Mouse (Mus musculus) testis, postnatal 10 days (tissue): ENCODE measurements at regions not wholly inside any gene's neighbourhood (a gene's known extent, or its start where the extent isn't known, plus 50 kb on each side); places are given as distances from the start of the nearest gene placed in this dataset.

Experiments
- DNase-seq: peaks from one replicate; pipeline ENCODE4 v3.0.0; 2021; ENCODE audit warnings: low spot score

- no peak for DNase-seq
These were observed 157.5 kb upstream of the B3gat1 start for GRCm38 (mm10) chr9:26575990-26576389.

DNA sequence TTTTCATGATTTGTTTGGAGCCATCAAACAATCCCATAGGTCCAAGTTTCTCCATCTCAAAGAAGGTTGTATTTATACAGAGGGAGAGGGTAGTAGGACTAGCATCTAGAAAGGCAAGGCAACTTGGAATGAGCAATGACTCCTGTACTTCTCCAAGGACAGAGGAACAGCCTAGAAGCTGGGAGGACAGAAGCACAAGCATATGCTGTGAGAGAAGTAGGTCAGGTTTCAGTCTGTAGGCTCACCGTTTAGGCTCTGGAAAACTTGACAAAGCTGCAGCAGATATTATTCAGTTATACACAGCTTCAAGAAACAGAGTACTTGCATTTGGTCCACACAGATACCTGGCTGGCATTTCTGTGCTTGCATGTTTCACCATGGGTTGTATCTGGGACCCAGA, 131.5 kb upstream of the B3gat1 start:
- DNase-seq = no peak

GRCm38 (mm10) chr9:26604552-26604951, 129.0 kb upstream of the B3gat1 start:
- no peak for DNase-seq

DNA sequence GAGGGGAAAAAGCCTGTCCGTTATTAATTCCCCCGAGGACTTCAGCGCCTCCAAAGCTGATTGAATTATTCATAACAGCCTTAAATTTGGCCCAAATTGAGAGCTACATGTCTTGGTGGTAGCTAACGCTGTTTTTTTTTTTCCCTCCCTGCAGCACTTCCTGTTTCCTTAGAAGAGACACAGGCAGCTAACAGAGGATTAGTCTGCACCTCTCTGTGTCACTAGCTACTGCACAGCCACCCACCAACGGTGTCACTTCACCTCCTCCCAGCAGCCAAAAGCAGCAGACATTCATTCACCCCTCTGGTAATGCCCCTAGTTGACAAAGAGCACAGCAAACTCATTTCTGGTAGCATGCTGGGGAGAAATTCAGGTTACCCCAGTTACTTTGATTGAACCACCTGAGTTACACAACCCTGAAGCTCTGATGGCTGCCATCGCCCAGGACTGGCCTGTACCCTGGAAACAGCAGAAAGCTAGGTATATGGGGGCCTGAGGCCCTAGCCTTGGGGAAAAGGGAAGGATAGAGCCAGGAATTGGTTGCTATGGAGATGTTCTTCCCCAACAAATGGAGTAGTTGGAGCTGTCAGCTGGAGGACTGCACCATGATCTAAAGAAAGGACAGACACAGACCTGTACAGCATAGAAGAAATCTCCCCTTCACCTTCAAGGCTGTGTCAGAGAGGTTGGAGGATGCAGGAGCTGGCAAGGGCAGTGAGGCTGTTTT, 121.7 kb upstream of the B3gat1 start:
- DNase-seq = no peak

DNA sequence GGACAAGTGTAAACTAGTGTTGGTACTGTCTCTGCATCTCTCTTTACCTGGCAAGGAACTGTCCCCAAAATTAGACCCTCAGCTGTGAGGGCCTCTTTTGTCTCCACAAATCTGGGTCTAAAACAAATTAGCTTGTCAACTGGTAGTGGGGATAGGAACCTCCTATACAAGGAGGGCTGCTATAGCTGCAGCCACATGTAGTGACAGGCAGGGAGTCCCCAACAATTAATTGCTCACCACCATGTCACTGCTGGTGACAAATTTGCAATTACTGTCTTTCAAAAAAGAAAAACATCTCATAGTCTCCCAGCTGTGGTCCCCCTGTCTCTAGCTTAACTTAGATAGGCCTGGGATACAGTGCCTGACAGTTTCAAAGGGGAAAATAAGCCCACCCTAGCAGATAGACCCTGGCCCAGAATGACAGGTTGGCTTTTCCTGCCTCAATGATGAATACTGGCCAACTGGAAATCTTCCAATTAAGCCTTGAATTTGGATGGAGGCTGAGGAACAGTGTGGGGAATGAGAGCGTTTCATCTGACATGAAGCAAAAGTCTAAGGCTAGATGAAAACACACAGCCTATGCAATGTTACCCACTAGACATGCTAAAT, 110.6 kb upstream of the B3gat1 start:
- no peak for DNase-seq

DNA sequence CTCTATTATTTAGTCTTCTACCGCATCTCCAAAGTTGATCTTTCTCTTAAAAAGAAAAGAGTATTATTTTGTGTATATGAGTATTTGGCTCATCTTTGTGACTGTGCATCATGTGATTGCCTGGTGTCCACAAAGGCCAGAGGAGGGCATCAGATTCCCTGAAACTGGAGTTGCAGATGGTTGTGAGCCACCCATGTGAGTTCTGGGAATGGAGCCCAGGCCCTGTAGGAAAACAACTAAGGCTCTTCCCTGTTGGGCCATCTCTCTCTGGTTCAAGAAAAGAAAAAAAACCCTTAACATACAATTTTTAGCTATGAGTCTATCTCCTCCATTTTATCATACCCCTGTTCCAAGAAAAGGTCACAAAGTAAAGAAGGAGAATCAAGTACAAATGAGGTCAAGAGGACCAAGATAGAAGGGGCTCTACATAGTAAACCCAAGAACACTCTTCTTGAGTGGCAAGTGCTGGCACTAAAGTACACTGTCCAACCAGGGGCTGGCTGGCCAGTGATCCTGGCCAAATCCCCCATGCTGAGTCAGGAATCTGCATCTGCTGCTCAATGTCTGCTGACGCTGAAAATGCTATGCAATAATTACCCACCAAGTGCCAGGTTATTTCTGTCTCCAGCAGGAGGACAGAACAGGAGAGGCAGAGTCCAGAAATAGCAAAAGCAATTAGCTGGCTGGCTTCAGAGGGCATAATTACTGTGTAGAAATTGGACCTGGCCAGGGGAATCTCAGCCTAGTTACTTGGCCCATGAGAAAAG, 108.2 kb upstream of the B3gat1 start:
- no peak for DNase-seq

DNA sequence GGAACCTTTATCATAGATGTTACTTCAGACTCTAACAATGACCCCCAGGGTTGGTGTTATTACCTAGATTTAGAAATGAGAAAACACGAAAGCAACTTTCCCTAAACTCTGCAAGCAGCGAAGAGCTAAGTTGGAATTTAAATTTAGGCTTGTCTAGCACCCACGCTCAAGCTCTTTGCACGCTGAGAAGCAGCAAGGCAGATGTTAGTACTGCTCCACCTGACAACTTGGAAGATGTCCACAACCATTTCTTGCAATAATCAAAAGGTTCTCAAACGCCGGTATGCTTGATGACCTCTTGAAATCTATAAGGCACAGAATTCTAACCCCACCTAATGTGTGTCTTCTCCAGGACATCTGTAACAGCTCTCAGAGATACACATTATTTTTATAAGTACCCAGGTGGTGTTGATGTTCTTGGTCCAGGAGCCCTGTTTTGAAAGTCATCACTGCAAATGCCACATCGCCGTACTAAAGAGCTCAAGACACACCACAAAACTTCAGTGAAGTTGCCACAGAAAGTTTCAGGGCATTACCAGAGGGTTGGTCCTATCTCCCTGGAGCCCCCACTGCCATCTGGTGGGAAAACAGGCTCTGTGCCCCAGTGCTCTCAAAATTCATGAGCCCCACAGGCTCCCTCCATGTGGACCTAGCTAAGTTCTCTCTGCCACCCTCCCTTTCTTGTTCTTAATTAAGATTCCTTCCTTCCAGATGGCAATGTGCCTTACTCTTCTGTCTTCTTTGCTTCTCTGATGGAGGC, 100.5 kb upstream of the B3gat1 start:
- no peak for DNase-seq

DNA sequence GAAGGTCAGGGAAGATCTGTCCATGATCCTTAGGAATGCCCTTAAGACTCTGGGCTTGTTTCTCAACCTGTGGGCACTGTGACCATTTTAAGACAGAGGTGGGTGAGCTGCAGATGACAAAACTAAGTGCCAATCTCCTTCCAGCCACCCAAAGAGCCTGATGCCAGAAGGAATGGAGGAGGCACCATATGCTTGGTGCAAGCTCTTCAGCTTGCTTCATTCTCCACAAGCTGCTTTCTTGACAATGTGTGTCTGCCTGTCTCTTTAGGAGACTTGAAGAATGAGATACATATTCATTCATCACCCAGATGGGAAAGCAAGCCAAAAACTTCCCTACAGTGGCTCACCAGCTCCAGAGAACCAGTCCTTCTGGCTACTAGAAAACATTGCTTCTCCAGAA, 98.3 kb upstream of the B3gat1 start:
- DNase-seq = no peak

GRCm38 (mm10) chr9:26638586-26638985, 94.9 kb upstream of the B3gat1 start:
- no peak for DNase-seq

DNA sequence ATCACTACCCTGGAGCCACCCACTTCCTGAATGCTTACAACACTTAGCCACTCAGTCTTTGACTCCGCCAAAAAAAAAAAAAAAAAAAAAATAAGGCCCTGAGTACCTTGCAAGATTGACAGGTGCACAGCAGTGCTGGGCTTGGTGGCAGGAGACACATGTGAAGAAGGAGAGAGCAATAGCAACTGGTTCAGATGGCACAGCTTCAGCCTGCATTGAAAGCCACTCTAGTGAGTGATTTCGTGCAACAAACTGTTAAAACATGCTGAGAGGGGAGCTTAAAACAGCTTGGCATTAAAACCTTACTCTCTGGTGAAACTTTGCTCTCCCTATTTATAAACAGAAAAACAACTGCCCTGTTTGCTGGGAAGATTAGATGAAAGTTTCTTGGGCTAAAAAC, 91.2 kb upstream of the B3gat1 start:
- DNase-seq = no peak

- no peak for DNase-seq
These were observed 90.7 kb upstream of the B3gat1 start for GRCm38 (mm10) chr9:26642831-26643230.

DNA sequence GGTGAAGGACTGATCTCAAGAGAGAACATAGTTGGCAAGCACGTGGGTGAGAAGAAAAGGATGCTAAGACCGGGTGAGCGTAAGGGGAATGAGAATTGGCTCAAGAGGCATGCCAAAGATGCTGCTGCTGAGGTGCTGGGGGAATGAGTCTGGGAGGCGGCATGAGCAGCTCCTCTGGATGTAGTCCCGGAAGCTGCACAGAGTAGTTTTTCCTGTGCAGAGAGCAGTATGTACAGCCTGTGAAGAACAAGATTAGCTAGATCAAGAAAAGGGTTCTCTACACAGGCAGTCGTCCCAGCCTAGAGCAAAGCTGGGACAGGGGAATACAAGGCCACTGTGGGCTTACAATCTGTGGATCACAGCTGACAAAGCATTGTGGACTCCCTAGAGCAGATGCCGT, 84.0 kb upstream of the B3gat1 start:
- no peak for DNase-seq

GRCm38 (mm10) chr9:26652920-26653319, 80.6 kb upstream of the B3gat1 start:
- no peak for DNase-seq

DNA sequence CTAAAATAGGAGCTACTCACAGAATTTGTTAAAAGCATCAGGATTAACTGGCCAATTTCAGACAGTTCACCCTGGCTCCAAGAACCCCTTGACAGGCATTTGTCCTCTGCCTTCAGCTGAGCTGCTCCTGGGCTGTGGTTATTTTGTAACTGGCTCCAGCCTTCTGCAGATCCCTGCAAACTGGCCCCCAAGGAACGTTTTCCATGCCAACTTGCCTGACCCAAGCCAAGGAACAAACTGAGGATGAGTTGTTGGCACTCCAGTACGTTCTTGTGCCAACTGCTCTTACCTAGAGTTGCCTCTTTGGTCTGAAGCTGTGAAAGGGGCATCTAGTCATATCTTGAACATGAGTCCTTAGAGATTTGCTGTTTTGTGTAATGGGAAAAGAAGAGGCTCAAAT, 74.2 kb upstream of the B3gat1 start:
- DNase-seq = no peak

DNA sequence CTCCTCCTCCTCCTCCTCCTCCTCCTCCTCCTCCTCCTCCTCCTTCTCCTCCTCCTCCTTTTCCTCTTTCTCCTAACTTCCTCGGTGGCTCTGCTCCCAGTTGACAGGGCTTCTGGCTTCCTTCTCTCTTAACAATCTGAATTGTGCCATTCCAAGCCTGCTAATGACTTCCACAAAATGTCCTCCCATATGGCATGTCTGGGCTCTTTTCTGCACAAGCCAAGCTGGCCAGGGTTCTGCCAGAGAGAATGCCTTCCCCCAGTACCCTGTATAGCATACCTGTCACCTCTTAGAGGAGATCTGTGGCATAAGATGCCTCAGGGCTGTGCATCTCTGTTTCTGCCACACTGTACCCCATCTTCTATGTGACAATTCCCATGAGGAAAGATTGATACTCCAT, 70.0 kb upstream of the B3gat1 start:
- DNase-seq = no peak

DNA sequence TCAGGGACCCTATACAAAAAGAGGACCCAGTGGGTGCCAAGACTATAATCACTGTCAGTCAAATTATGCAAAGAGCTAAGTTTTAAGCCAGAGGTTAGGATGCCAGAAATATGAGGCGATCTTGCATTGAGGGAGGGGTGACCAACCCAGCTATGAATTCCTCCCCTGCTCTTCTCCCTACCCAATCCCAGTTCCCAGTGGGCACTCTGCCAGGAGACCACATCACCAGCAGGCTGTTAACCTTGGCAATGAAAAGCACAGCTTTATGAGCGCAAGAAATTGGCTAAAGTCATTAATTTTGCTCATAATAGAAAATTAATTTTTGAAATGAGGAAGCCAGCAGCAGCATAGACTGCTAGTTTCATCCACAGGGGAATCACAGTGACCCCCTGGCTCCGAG, 65.7 kb upstream of the B3gat1 start:
- peak; percentile 51 for DNase-seq

GRCm38 (mm10) chr9:26674059-26674757, 59.3 kb upstream of the B3gat1 start:
- DNase-seq = no peak

DNA sequence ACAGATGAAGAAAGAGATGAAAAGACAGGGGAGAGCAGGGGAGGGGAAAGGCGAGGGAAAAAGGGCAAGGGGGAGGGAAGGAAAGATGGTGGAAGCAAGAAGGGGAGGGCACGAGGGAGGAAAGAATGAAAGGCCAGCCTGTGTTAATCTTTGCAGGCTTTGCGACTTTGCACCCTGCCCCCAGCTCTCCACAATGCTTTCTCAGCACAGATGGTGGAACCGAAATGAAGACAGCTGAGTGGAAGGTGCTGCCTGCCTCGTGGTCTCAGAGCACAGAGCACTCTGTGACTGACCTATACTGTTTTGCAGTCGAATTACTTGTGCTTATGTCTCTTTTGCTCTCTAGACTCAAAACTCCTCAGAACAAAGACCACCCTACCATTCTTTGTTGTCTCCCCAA, 55.2 kb upstream of the B3gat1 start:
- no peak for DNase-seq

DNA sequence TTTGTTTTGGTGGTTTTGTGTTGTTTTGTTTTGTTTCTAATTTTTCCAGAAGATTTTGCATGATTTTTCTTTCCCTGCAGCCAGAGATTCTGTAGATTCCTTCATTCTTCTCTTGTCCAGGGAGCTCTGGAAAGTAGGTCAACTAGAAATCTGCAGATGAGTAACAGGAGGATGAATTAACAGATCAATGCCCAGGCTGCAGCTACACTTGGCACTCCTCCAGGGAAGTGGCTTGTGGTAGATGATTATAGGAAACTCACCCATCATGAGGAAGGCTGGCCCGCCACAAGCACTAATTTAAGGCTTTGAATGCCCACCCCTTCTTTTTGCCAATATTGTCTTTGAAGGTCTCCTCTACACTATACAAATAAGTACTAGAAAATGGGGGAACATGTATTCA, 52.0 kb upstream of the B3gat1 start:
- no peak for DNase-seq
